Mouse (Mus musculus) regulatory T cell (primary cell): ENCODE results near the gene Fbxl13.
"Not testable (repeated sequence)": the region's sequence is repeated elsewhere in the genome, so short reads cannot be mapped to it uniquely, and the experiment has no call there.

Source experiments
- in situ Hi-C: fragments of 300-600 bp; cut with MboI, MseI; formaldehyde crosslinking; loops from one replicate; pipeline ENCODE4 v1.15.1; 2025; ENCODE audit warnings: high pct_unique_total_duplicates

The Fbxl13 gene

GRCm38 (mm10) chr5:21658038-21658437 is 12.6 kb upstream of the Fbxl13 start:
- in situ Hi-C loops: no loop called here

GRCm38 (mm10) chr5:21656912-21657311 is 11.5 kb upstream of the Fbxl13 start:
- in situ Hi-C loops: no loop called here

- in situ Hi-C loops: no loop called here
These were observed 6.6 kb upstream of the Fbxl13 start for GRCm38 (mm10) chr5:21651885-21652612.

- in situ Hi-C loops: no loop called here
These were observed 5.3 kb upstream of the Fbxl13 start for GRCm38 (mm10) chr5:21650736-21651135.

GRCm38 (mm10) chr5:21646133-21646491 is 678 bp upstream of the Fbxl13 start:
- in situ Hi-C loops: no loop called here

GRCm38 (mm10) chr5:21644891-21645438 is 469 bp downstream of the Fbxl13 start:
- in situ Hi-C loops: loop anchor here (5.0 kb wide), 1 partner anchor 62 kb away; no protein-coding TSS in a partner anchor

- in situ Hi-C loops: loop anchor here (5.0 kb wide), 1 partner anchor 64 kb away; no protein-coding TSS in a partner anchor
These were observed 1.8 kb downstream of the Fbxl13 start for GRCm38 (mm10) chr5:21643606-21644005.

- in situ Hi-C loops: loop anchor here (5.0 kb wide), 1 partner anchor 66 kb away; no protein-coding TSS in a partner anchor
These were observed 4.5 kb downstream of the Fbxl13 start for GRCm38 (mm10) chr5:21640961-21641360.

- in situ Hi-C loops: no loop called here
These were observed 19.5 kb downstream of the Fbxl13 start for GRCm38 (mm10) chr5:21625916-21626315.

GRCm38 (mm10) chr5:21616450-21617009 is 28.9 kb downstream of the Fbxl13 start:
- in situ Hi-C loops: no loop called here

- in situ Hi-C loops: not testable (repeated sequence)
These were observed 31.1 kb downstream of the Fbxl13 start for GRCm38 (mm10) chr5:21614299-21614698.

- in situ Hi-C loops: no loop called here
These were observed 34.4 kb downstream of the Fbxl13 start for GRCm38 (mm10) chr5:21610996-21611395.

GRCm38 (mm10) chr5:21608311-21609304 is 36.8 kb downstream of the Fbxl13 start:
- in situ Hi-C loops: no loop called here

GRCm38 (mm10) chr5:21605936-21606335 is 39.5 kb downstream of the Fbxl13 start:
- in situ Hi-C loops: no loop called here

- in situ Hi-C loops: no loop called here
These were observed 45.5 kb downstream of the Fbxl13 start for GRCm38 (mm10) chr5:21599961-21600360.

- in situ Hi-C loops: not testable (repeated sequence)
These were observed 45.9 kb downstream of the Fbxl13 start for GRCm38 (mm10) chr5:21599536-21599935.

GRCm38 (mm10) chr5:21593201-21593709 is 52.2 kb downstream of the Fbxl13 start:
- in situ Hi-C loops: no loop called here

- in situ Hi-C loops: no loop called here
These were observed 53.3 kb downstream of the Fbxl13 start for GRCm38 (mm10) chr5:21592106-21592505.

GRCm38 (mm10) chr5:21588220-21588619 is 57.2 kb downstream of the Fbxl13 start:
- in situ Hi-C loops: loop anchor here (5.0 kb wide), 2 partner anchors 256 to 321 kb away; no protein-coding TSS in a partner anchor

GRCm38 (mm10) chr5:21587683-21588082 is 57.8 kb downstream of the Fbxl13 start:
- in situ Hi-C loops: loop anchor here (5.0 kb wide), 2 partner anchors 255 to 320 kb away; no protein-coding TSS in a partner anchor

- in situ Hi-C loops: loop anchor here (5.0 kb wide), 2 partner anchors 254 to 319 kb away; no protein-coding TSS in a partner anchor
These were observed 58.7 kb downstream of the Fbxl13 start for GRCm38 (mm10) chr5:21586763-21587162.
